In genomic region chr11:94480382-94480781, GRCm38 (mm10) we compare ENCODE assay signal across 24 mouse cellular contexts. TPM values are rescaled to one million over a fixed set of nuclear protein-coding genes. Genes with fewer than 3 reads are reported as not detected.
DNase-seq lines count a peak whose midpoint lies in the region; ATAC-seq and TF ChIP-seq lines count a peak whose summit lies in the region.
"Had no signal": no experiment of that assay in that cellular context is flagged by ENCODE, and none has a peak within 500 bp of the region (broad histone marks: within the 10 kb centered on the region; RNA-seq: fewer than 3 reads in every experiment).

No protein-coding gene starts in this region.

- no peaks in the 10 kb centered on the region for H3K27me3 ChIP-seq in cerebellum, adult 2 months (ENCODE audit: control insufficient read depth, insufficient read depth, low read length)
- peaks cover 30% of the 10 kb centered on the region for H3K27me3 ChIP-seq in limb, embryonic 12.5 days
- H3K27me3 ChIP-seq in limb, embryonic 10.5 days (ENCODE audit: low read depth, poor library complexity, severe bottlenecking): peaks cover 64% of the 10 kb centered on the region
- peaks cover 73% of the 10 kb centered on the region for H3K27me3 ChIP-seq in midbrain, embryonic 12.5 days
- H3K27me3 ChIP-seq in midbrain, embryonic 16.5 days (ENCODE audit: control insufficient read depth, insufficient read depth, low read depth, low read length): no peaks in the 10 kb centered on the region
- H3K27me3 ChIP-seq: Patski had no signal

- no peak overlapping the region for H3K4me2 ChIP-seq in limb, embryonic 12.5 days
- no peak overlapping the region for H3K4me2 ChIP-seq in midbrain, embryonic 12.5 days (replicated peaks)
- H3K4me2 ChIP-seq in midbrain, embryonic 16.5 days (ENCODE audit: low read length): no peak overlapping the region
- H3K4me2 ChIP-seq: embryonic facial prominence, embryonic 12.5 days; forebrain, embryonic 12.5 days; forebrain, embryonic 15.5 days had no signal

- WGBS in cerebellum, adult 2 months: 78% methylated on average over 9 of the region's 9 CpGs
- 85% methylated on average over 9 of the region's 9 CpGs for WGBS in limb, embryonic 12.5 days
- 94% methylated on average over 9 of the region's 9 CpGs for WGBS in limb, embryonic 10.5 days
- 81% methylated on average over 9 of the region's 9 CpGs for WGBS in midbrain, embryonic 12.5 days
- WGBS in midbrain, embryonic 16.5 days: 77% methylated on average over 9 of the region's 9 CpGs

- H3K9me3 ChIP-seq in limb, embryonic 12.5 days: no peaks in the 10 kb centered on the region
- no peaks in the 10 kb centered on the region for H3K9me3 ChIP-seq in limb, embryonic 10.5 days (replicated peaks)
- no peaks in the 10 kb centered on the region for H3K9me3 ChIP-seq in midbrain, embryonic 12.5 days
- no peaks in the 10 kb centered on the region for H3K9me3 ChIP-seq in midbrain, embryonic 16.5 days (replicated peaks; ENCODE audit: control insufficient read depth, low read length, poor library complexity, severe bottlenecking)
- H3K9me3 ChIP-seq: embryonic facial prominence, embryonic 10.5 days; embryonic facial prominence, embryonic 12.5 days; forebrain, embryonic 12.5 days; forebrain, embryonic 15.5 days; G1E had no signal

- H3K36me3 ChIP-seq in limb, embryonic 12.5 days: no peaks in the 10 kb centered on the region
- H3K36me3 ChIP-seq in limb, embryonic 10.5 days: no peaks in the 10 kb centered on the region
- no peaks in the 10 kb centered on the region for H3K36me3 ChIP-seq in midbrain, embryonic 12.5 days
- no peaks in the 10 kb centered on the region for H3K36me3 ChIP-seq in midbrain, embryonic 16.5 days (ENCODE audit: control insufficient read depth, insufficient read depth, low read length)
- H3K36me3 ChIP-seq: embryonic facial prominence, embryonic 10.5 days; embryonic facial prominence, embryonic 12.5 days; forebrain, embryonic 12.5 days; forebrain, embryonic 15.5 days; G1E had no signal

- H3K4me3 ChIP-seq in cerebellum, adult 2 months (replicated peaks; ENCODE audit: insufficient read depth, low read depth, low read length): no peak overlapping the region
- H3K4me3 ChIP-seq in limb, embryonic 12.5 days (replicated peaks): no peak overlapping the region
- H3K4me3 ChIP-seq in limb, embryonic 10.5 days: no peak overlapping the region
- H3K4me3 ChIP-seq in midbrain, embryonic 12.5 days: no peak overlapping the region
- H3K4me3 ChIP-seq in midbrain, embryonic 16.5 days (ENCODE audit: low read depth, low read length): no peak overlapping the region
- H3K4me3 ChIP-seq: embryonic facial prominence, embryonic 10.5 days; embryonic facial prominence, embryonic 12.5 days; forebrain, embryonic 12.5 days; forebrain, embryonic 15.5 days had no signal

- peak; percentile 27 for DNase-seq in cerebellum, adult 9-10 months
- no peak for DNase-seq in cerebellum, adult 9-11 months
- DNase-seq in cerebellum, postnatal 14 days: peak; percentile 45 to 60
- no peak for DNase-seq in cerebellum, adult 2 months
- DNase-seq in limb, embryonic 10.5 days (ENCODE audit: low spot score): no peak
- DNase-seq: adrenal gland, adult 8-10 months; adrenal gland, postnatal 14 days; adrenal gland, postnatal 36 days; B cell, adult 2 months; cerebellum, adult 11-12 months; cerebellum, adult 8-10 months; cerebellum, postnatal 36 days; forebrain, postnatal 0 days had no signal

- no peak for TF ChIP-seq POLR2A in cerebellum, adult 2 months (IDR thresholded peaks at IDR 0.05; ENCODE audit: borderline replicate concordance, insufficient read depth, low read length)

- no peak overlapping the region for H3K9ac ChIP-seq in limb, embryonic 12.5 days (replicated peaks)
- H3K9ac ChIP-seq in midbrain, embryonic 12.5 days (replicated peaks): no peak overlapping the region
- no peak overlapping the region for H3K9ac ChIP-seq in midbrain, embryonic 16.5 days (ENCODE audit: low read depth, low read length)
- H3K9ac ChIP-seq: embryonic facial prominence, embryonic 12.5 days; forebrain, embryonic 12.5 days; forebrain, embryonic 15.5 days; forebrain, postnatal 0 days had no signal

- peaks cover 38% of the 10 kb centered on the region for H3K4me1 ChIP-seq in cerebellum, adult 2 months (ENCODE audit: control insufficient read depth, insufficient read depth, low read length)
- peaks cover 11% of the 10 kb centered on the region for H3K4me1 ChIP-seq in limb, embryonic 12.5 days (replicated peaks)
- peaks cover 43% of the 10 kb centered on the region for H3K4me1 ChIP-seq in limb, embryonic 10.5 days
- H3K4me1 ChIP-seq in midbrain, embryonic 12.5 days: peaks cover 10% of the 10 kb centered on the region
- H3K4me1 ChIP-seq in midbrain, embryonic 16.5 days (ENCODE audit: control insufficient read depth, insufficient read depth, low read length): peaks cover 4% of the 10 kb centered on the region; the same call in 1 of the 2 replicates

- H3K27ac ChIP-seq in cerebellum, adult 2 months (ENCODE audit: insufficient read depth, low read length): no peak overlapping the region
- H3K27ac ChIP-seq in limb, embryonic 12.5 days: 0 out of 2 replicates have a peak overlapping the region, but pooled peaks have one; percentile 45
- no peak overlapping the region for H3K27ac ChIP-seq in limb, embryonic 10.5 days
- H3K27ac ChIP-seq in midbrain, embryonic 12.5 days (replicated peaks): no peak overlapping the region
- no peak overlapping the region for H3K27ac ChIP-seq in midbrain, embryonic 16.5 days (ENCODE audit: low read length)
- H3K27ac ChIP-seq: embryonic facial prominence, embryonic 10.5 days; embryonic facial prominence, embryonic 12.5 days; forebrain, embryonic 12.5 days; forebrain, embryonic 15.5 days had no signal

- TF ChIP-seq CTCF in cerebellum, adult 2 months (IDR thresholded peaks at IDR 0.05; ENCODE audit: borderline replicate concordance, insufficient read depth, low read depth, low read length): no peak

- no peak for ATAC-seq in limb, embryonic 12.5 days (ENCODE audit: insufficient number of reproducible peaks, insufficient read depth, low FRiP score, low TSS enrichment, low read depth)
- peak; percentile 3; the same call in 1 of the 2 replicates for ATAC-seq in midbrain, embryonic 12.5 days (ENCODE audit: low FRiP score, low read depth)
- no peak for ATAC-seq in midbrain, embryonic 16.5 days
- ATAC-seq: activated CD4-positive, CD25-positive, alpha-beta regulatory T cell, adult 4 months; CD4-positive, CD25-positive, alpha-beta regulatory T cell, adult 4 months; forebrain, embryonic 15.5 days; forebrain, postnatal 0 days; Patski had no signal

RNA-seq across cellular contexts. Expression of gene Spata20, which starts 5.6 kb away (rescaled TPM):
- 1.5 and 1.9 TPM in 2 replicates for polyA plus RNA-seq in cerebellum, adult 2 months (2012; rRNA removed)
- polyA plus RNA-seq in limb, embryonic 12.5 days (2016; fragmentation: Nextera tagmentation; extraction: Ambion mirVana): 0.20 and 0.40 TPM in 2 replicates
- 0.05 TPM in 1 of 2 replicates, not detected in the other for polyA plus RNA-seq in limb, embryonic 10.5 days (2016; fragmentation: Nextera tagmentation; extraction: Ambion mirVana)
- polyA plus RNA-seq in midbrain, embryonic 12.5 days (2016; fragmentation: Nextera tagmentation; extraction: Ambion mirVana): 0.36 TPM in 1 of 2 replicates, not detected in the other
- 0.43 and 0.66 TPM in 2 replicates for polyA plus RNA-seq in midbrain, embryonic 16.5 days (2015; fragmentation: Nextera tagmentation; extraction: Ambion mirVana)
- polyA plus RNA-seq: activated CD4-positive, CD25-positive, alpha-beta regulatory T cell, adult 4 months; CD4-positive, CD25-positive, alpha-beta regulatory T cell, adult 4 months; embryonic facial prominence, embryonic 10.5 days; G1E had no signal

RNA-seq across cellular contexts. Expression of gene Cacna1g, which starts 6.4 kb away (rescaled TPM):
- polyA plus RNA-seq in cerebellum, adult 2 months (2012; rRNA removed): 199 and 248 TPM in 2 replicates
- 25.5 and 26.9 TPM in 2 replicates for polyA plus RNA-seq in limb, embryonic 12.5 days (2016; fragmentation: Nextera tagmentation; extraction: Ambion mirVana)
- 12.7 and 21.4 TPM in 2 replicates for polyA plus RNA-seq in limb, embryonic 10.5 days (2016; fragmentation: Nextera tagmentation; extraction: Ambion mirVana)
- 16.2 and 16.5 TPM in 2 replicates for polyA plus RNA-seq in midbrain, embryonic 12.5 days (2016; fragmentation: Nextera tagmentation; extraction: Ambion mirVana)
- polyA plus RNA-seq in midbrain, embryonic 16.5 days (2015; fragmentation: Nextera tagmentation; extraction: Ambion mirVana): 18.4 and 21.2 TPM in 2 replicates
- polyA plus RNA-seq: activated CD4-positive, CD25-positive, alpha-beta regulatory T cell, adult 4 months; CD4-positive, CD25-positive, alpha-beta regulatory T cell, adult 4 months; G1E had no signal

RNA-seq across cellular contexts. Expression of gene Epn3, which starts 19.4 kb away (rescaled TPM):
- polyA plus RNA-seq in cerebellum, adult 2 months (2012; rRNA removed): 31.1 and 35.9 TPM in 2 replicates
- polyA plus RNA-seq in limb, embryonic 12.5 days (2016; fragmentation: Nextera tagmentation; extraction: Ambion mirVana): 2.8 and 4.1 TPM in 2 replicates
- 3.0 and 3.6 TPM in 2 replicates for polyA plus RNA-seq in limb, embryonic 10.5 days (2016; fragmentation: Nextera tagmentation; extraction: Ambion mirVana)
- 0.47 and 0.68 TPM in 2 replicates for polyA plus RNA-seq in midbrain, embryonic 12.5 days (2016; fragmentation: Nextera tagmentation; extraction: Ambion mirVana)
- polyA plus RNA-seq in midbrain, embryonic 16.5 days (2015; fragmentation: Nextera tagmentation; extraction: Ambion mirVana): 0.43 and 0.57 TPM in 2 replicates
- polyA plus RNA-seq: activated CD4-positive, CD25-positive, alpha-beta regulatory T cell, adult 4 months; CD4-positive, CD25-positive, alpha-beta regulatory T cell, adult 4 months; G1E had no signal

RNA-seq across cellular contexts. Expression of gene Mycbpap, which starts 41.2 kb away (rescaled TPM):
- 3.6 and 4.9 TPM in 2 replicates for polyA plus RNA-seq in cerebellum, adult 2 months (2012; rRNA removed)
- polyA plus RNA-seq in limb, embryonic 12.5 days (2016; fragmentation: Nextera tagmentation; extraction: Ambion mirVana): 5.1 and 7.0 TPM in 2 replicates
- polyA plus RNA-seq in limb, embryonic 10.5 days (2016; fragmentation: Nextera tagmentation; extraction: Ambion mirVana): 2.7 and 5.0 TPM in 2 replicates
- 2.9 and 4.9 TPM in 2 replicates for polyA plus RNA-seq in midbrain, embryonic 12.5 days (2016; fragmentation: Nextera tagmentation; extraction: Ambion mirVana)
- 4.9 and 5.6 TPM in 2 replicates for polyA plus RNA-seq in midbrain, embryonic 16.5 days (2015; fragmentation: Nextera tagmentation; extraction: Ambion mirVana)
- polyA plus RNA-seq: activated CD4-positive, CD25-positive, alpha-beta regulatory T cell, adult 4 months; CD4-positive, CD25-positive, alpha-beta regulatory T cell, adult 4 months; G1E had no signal

Comparison
In these comparisons a context has a peak if more than half of its experiments do, and no peak if none do; other contexts are left out.
1. DNase-seq: peak in cerebellum, adult 9-10 months (single experiment) and cerebellum, postnatal 14 days (2 of 2); none in cerebellum, adult 9-11 months (single experiment), cerebellum, adult 2 months (0 of 2) and limb, embryonic 10.5 days (single experiment).